Mouse (Mus musculus) forebrain, postnatal 0 days (tissue): Measurements from ENCODE around the gene Slc45a1. TPM values are rescaled to one million over a fixed set of nuclear protein-coding genes. Genes with fewer than 3 reads are reported as not detected.

Experiments
- ATAC-seq: fragments of 200-750 bp; cut with Nextera tagmentation; 2 replicates; pipeline ENCODE4 v1.8.0; 2017; ENCODE audit warnings: mild to moderate bottlenecking, moderate library complexity
- DNase-seq: peaks from one replicate; pipeline ENCODE4 v3.0.0-alpha.2; 2015
- H3K27ac ChIP-seq: fragments of 300-500 bp; sonication (generic); 2 replicates; pipeline ENCODE4 v1.5.1; 2014; ENCODE audit warnings: low read depth, mild to moderate bottlenecking, antibody characterized with exemption, low read length, moderate library complexity, mixed read lengths
- H3K27me3 ChIP-seq: fragments of 300-500 bp; sonication (generic); 2 replicates; pipeline ENCODE4 v1.6.1; 2014; ENCODE audit warnings: mild to moderate bottlenecking, low read length, mixed read lengths; ENCODE audit not compliant: insufficient read depth
- H3K36me3 ChIP-seq: fragments of 300-500 bp; sonication (generic); 2 replicates; pipeline ENCODE4 v1.6.1; 2014; ENCODE audit warnings: mild to moderate bottlenecking, moderate library complexity; ENCODE audit not compliant: insufficient read depth
- H3K4me1 ChIP-seq: fragments of 300-500 bp; sonication (generic); 2 replicates; pipeline ENCODE4 v1.6.1; 2014; ENCODE audit warnings: antibody characterized with exemption; ENCODE audit not compliant: insufficient read depth
- H3K4me2 ChIP-seq: fragments of 300-500 bp; sonication (generic); 2 replicates; pipeline ENCODE4 v1.6.1; 2014; ENCODE audit warnings: low read depth, mild to moderate bottlenecking, moderate library complexity
- H3K4me3 ChIP-seq: fragments of 300-500 bp; sonication (generic); 2 replicates; pipeline ENCODE4 v1.5.1; 2014; ENCODE audit warnings: low read depth, low read length, mixed read lengths
- H3K9ac ChIP-seq: fragments of 300-500 bp; sonication (generic); 2 replicates; pipeline ENCODE4 v1.6.1; 2014; ENCODE audit warnings: mild to moderate bottlenecking
- H3K9me3 ChIP-seq: fragments of 300-500 bp; sonication (generic); 2 replicates; pipeline ENCODE4 v1.6.1; 2016; ENCODE audit warnings: low read length
- CTCF ChIP-seq: sonication (generic); IDR thresholded peaks from 2 replicates; pipeline ENCODE4 v1.5.1; 2016; ENCODE audit warnings: antibody characterized with exemption, control low read depth, low read depth
- WGBS: fragments of 180-500 bp; shearing (Covaris S2); extraction: QIAGEN DNeasy Blood & Tissue Kit; methylation state at CpG from one replicate; pipeline ENCODE4 v1.1.7; 2014; 5-methylcytosine and 5-hydroxymethylcytosine counted together
- polyA plus RNA-seq: library from polyadenylated mRNA; unstranded; fragments of >200 nt; fragmentation: Nextera tagmentation; extraction: Ambion mirVana; gene quantifications from 2 replicates; pipeline ENCODE4 v1.2.1, GENCODE M21; 2015
- total RNA-seq: library from RNA; depleted of rRNA; stranded (reverse); fragments of >200 nt; gene quantifications from 2 replicates; pipeline ENCODE4 v1.2.3, GENCODE M21; 2014

Slc45a1 gene
- total and polyA plus RNA-seq, 2 experiments from 2014 or later, result 37.2 to 43.9 TPM

GRCm38 (mm10) chr4:150619011-150619410 lies 33.0 kb downstream of the Slc45a1 start:
- WGBS, result 85% methylated on average over 7 of the region's 7 CpGs
- Histone ChIP-seq H3K4me3 (no peak overlapping the region), H3K27ac (no peak overlapping the region), H3K4me2 (no peak overlapping the region), H3K27me3 (no peaks in the 10 kb centered on the region), H3K9ac (no peak overlapping the region), H3K36me3 (peaks cover 64% of the 10 kb centered on the region), H3K9me3 (no peaks in the 10 kb centered on the region), H3K4me1 (no peaks in the 10 kb centered on the region)
- no peak for TF ChIP-seq CTCF
- ATAC-seq (no peak), DNase-seq (no peak)

DNA sequence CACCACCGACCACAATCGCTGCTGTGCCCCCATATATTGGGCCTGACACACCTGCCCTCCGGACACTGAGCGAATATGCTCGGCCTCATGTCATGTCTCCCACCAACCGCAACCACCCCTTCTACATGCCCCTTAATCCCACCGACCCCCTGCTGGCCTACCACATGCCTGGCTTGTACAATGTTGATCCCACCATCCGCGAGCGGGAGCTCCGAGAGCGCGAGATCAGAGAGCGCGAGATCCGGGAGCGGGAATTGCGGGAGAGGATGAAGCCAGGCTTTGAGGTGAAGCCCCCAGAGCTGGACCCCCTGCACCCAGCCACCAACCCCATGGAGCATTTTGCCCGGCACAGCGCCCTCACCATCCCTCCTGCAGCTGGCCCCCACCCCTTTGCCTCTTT lies 35.1 kb downstream of the Slc45a1 start:
- H3K27ac ChIP-seq, result no peak overlapping the region
- no peaks in the 10 kb centered on the region for H3K9me3 ChIP-seq
- no peaks in the 10 kb centered on the region for H3K4me1 ChIP-seq
- no peak overlapping the region for H3K4me2 ChIP-seq
- no peak overlapping the region for H3K4me3 ChIP-seq
- no peak overlapping the region for H3K9ac ChIP-seq
- WGBS, result 97% methylated on average over 20 of the region's 20 CpGs
- no peak for ATAC-seq
- H3K27me3 ChIP-seq, result no peaks in the 10 kb centered on the region
- DNase-seq, result no peak
- no peak for TF ChIP-seq CTCF
- H3K36me3 ChIP-seq, result peaks cover 81% of the 10 kb centered on the region

DNA sequence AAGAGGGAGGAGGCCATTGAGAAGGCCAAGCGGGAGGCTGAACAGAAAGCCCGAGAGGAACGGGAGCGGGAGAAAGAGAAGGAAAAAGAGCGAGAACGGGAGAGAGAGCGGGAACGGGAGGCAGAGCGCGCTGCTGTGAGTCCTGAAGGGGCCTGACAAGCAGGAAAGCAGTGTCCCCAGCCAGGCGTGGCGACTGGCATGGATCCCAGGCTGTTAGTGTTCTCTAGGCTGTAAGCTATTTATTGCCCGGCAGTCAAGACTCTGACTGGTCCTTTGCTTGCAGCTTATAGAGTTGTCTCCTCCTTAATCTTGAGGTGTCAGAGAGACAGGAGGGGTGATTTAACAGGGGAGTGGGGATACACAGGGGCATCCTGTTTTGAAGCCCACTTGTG lies 35.9 kb downstream of the Slc45a1 start:
- DNase-seq (no peak), ATAC-seq (no peak)
- WGBS, result 69% methylated on average over 13 of the region's 13 CpGs
- no peak for TF ChIP-seq CTCF
- Histone ChIP-seq H3K9ac (no peak overlapping the region), H3K4me3 (no peak overlapping the region), H3K36me3 (peaks cover 88% of the 10 kb centered on the region), H3K4me2 (no peak overlapping the region), H3K27me3 (no peaks in the 10 kb centered on the region), H3K9me3 (no peaks in the 10 kb centered on the region), H3K27ac (no peak overlapping the region), H3K4me1 (no peaks in the 10 kb centered on the region)

GRCm38 (mm10) chr4:150615251-150616028 lies 36.5 kb downstream of the Slc45a1 start:
- no peak for TF ChIP-seq CTCF
- no peak overlapping the region for H3K4me2 ChIP-seq
- H3K9me3 ChIP-seq, result no peaks in the 10 kb centered on the region
- no peaks in the 10 kb centered on the region for H3K4me1 ChIP-seq
- ATAC-seq (no peak), DNase-seq (no peak)
- H3K36me3 ChIP-seq, result peaks cover 88% of the 10 kb centered on the region
- no peak overlapping the region for H3K9ac ChIP-seq
- H3K4me3 ChIP-seq, result no peak overlapping the region
- no peaks in the 10 kb centered on the region for H3K27me3 ChIP-seq
- 90% methylated on average over 12 of the region's 12 CpGs for WGBS
- H3K27ac ChIP-seq, result no peak overlapping the region

GRCm38 (mm10) chr4:150613715-150614114 lies 38.3 kb downstream of the Slc45a1 start:
- no peaks in the 10 kb centered on the region for H3K4me1 ChIP-seq
- no peak overlapping the region for H3K27ac ChIP-seq
- WGBS, result 96% methylated on average over 7 of the region's 7 CpGs
- no peak for DNase-seq
- peaks cover 77% of the 10 kb centered on the region for H3K36me3 ChIP-seq
- no peak overlapping the region for H3K4me2 ChIP-seq
- H3K9ac ChIP-seq, result no peak overlapping the region
- no peaks in the 10 kb centered on the region for H3K27me3 ChIP-seq
- H3K4me3 ChIP-seq, result no peak overlapping the region
- no peaks in the 10 kb centered on the region for H3K9me3 ChIP-seq
- no peak for ATAC-seq
- no peak for TF ChIP-seq CTCF

- no peak for DNase-seq
- Histone ChIP-seq H3K36me3 (peaks cover 29% of the 10 kb centered on the region), H3K9me3 (no peaks in the 10 kb centered on the region), H3K9ac (no peak overlapping the region), H3K4me2 (no peak overlapping the region), H3K27ac (no peak overlapping the region), H3K4me3 (no peak overlapping the region), H3K27me3 (no peaks in the 10 kb centered on the region), H3K4me1 (peaks cover 16% of the 10 kb centered on the region)
- 94% methylated on average over 3 of the region's 3 CpGs for WGBS
- no peak for TF ChIP-seq CTCF
- ATAC-seq, result no peak
Measured at GRCm38 (mm10) chr4:150608670-150609069, 43.3 kb downstream of the Slc45a1 start.

DNA sequence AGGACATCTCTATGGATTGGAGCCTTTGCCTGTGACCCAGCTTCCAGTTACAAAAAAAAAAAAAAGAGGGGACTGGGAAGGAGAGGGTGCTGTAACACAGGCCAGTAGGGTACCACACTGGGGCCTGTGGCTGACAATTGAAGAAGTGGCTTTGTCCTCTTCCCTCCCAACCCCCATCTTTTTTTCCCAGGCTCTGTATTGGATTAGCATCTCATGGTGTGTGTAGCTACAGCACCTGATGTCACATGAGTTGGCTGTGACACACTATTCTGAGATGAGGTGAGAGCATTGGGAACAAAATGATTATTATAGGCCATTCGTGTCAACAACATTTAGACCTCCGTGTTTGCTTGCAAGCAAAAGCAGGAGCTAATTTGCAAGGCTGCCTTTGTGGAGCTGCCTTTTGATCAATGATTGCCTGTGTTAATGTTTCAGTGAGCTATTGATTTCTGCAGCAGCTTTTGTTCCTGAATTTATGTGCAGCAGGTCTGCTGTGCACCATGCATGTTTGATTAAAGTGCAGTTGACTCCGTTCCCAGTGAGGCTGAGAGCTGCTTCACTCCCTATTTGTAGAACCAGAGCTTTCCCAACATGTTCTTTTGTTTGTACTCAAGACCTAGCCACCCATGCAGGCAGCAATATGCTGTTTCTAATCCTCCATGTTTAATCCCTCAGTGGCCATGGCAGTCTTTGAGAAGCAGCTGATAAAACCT lies 45.4 kb downstream of the Slc45a1 start:
- peaks cover 8% of the 10 kb centered on the region for H3K36me3 ChIP-seq
- H3K4me3 ChIP-seq, result no peak overlapping the region
- H3K4me2 ChIP-seq, result no peak overlapping the region
- peak; percentile 68 for DNase-seq
- ATAC-seq, result peak; percentile 77
- H3K4me1 ChIP-seq, result peaks cover 16% of the 10 kb centered on the region
- peak overlapping the region; percentile 71 for H3K27ac ChIP-seq
- TF ChIP-seq CTCF, result no peak
- H3K9me3 ChIP-seq, result no peaks in the 10 kb centered on the region
- no peak overlapping the region for H3K9ac ChIP-seq
- 16% methylated on average over 3 of the region's 3 CpGs for WGBS
- H3K27me3 ChIP-seq, result no peaks in the 10 kb centered on the region
